Mouse (Mus musculus) ES-E14 (cell line): ENCODE results near the gene Slc2a4.

Experiments used
- CHD2 ChIP-seq: IDR thresholded peaks from 2 replicates; pipeline ENCODE4 v1.6.1; 2014; ENCODE audit warnings: mild to moderate bottlenecking, low read depth, low read length, inconsistent platforms
- HCFC1 ChIP-seq: IDR thresholded peaks from 2 replicates; pipeline ENCODE4 v1.6.1; 2012; ENCODE audit warnings: low read length, inconsistent platforms, borderline replicate concordance; ENCODE audit not compliant: insufficient read depth
- MAFK ChIP-seq: IDR thresholded peaks from 2 replicates; pipeline ENCODE4 v1.6.1; 2014; ENCODE audit warnings: mild to moderate bottlenecking, low read depth, low read length, inconsistent platforms; ENCODE audit not compliant: insufficient read depth
- ZNF384 ChIP-seq: IDR thresholded peaks from 2 replicates; pipeline ENCODE4 v1.6.1; 2012; ENCODE audit warnings: low read depth, low read length, inconsistent platforms

DNA sequence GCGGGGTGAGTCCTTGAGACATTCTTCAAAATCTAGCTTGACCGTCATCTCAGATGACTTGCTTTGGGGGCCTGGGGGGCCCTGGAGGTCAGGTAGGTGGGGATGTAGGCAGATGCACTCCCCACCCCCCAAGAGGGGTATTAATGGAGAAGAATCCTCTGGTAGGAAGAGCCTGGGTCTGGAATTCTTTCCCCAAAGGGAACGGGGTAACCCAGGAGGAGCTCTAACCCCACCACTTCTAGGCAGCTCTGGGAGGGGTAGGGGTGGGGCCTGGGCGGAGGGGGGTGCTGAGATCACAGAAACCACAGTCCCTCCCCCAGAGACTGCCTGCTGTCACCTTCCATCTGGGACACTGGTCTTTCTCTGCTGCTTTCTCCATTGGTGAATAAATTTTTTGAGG lies 52.7 kb downstream of the Slc2a4 start, which contains the start of gene Acap1:
- TF ChIP-seq CHD2 (no peak), MAFK (no peak), ZNF384 (no peak), HCFC1 (no peak)
